Mouse (Mus musculus): ENCODE data around the gene Cfp.

- TF ChIP-seq POLR2A (IDR thresholded peaks at IDR 0.05; ENCODE audit: insufficient read length, low read depth), result no peak
- TF ChIP-seq E2F4 (IDR thresholded peaks at IDR 0.05; ENCODE audit: insufficient read depth), result no peak
- no peak for TF ChIP-seq MAX (IDR thresholded peaks at IDR 0.05; ENCODE audit: low read depth)
- no peak for TF ChIP-seq USF1 (IDR thresholded peaks at IDR 0.05; ENCODE audit: low read depth)
- TF ChIP-seq SRF (IDR thresholded peaks at IDR 0.05; ENCODE audit: control insufficient read depth, insufficient read length, low read depth), result no peak
- TF ChIP-seq CEBPB (IDR thresholded peaks at IDR 0.05; ENCODE audit: insufficient read depth, poor library complexity, severe bottlenecking), result no peak
- TF ChIP-seq POLR2AphosphoS2 (IDR thresholded peaks at IDR 0.05; ENCODE audit: insufficient read length, low read depth), result no peak
- TF ChIP-seq MYOG (IDR thresholded peaks at IDR 0.05; ENCODE audit: control insufficient read depth in 1 of 3, insufficient read depth in 1 of 3, insufficient read length in 2 of 3, low read depth in 2 of 3), result no peak
- TF ChIP-seq TCF12 (IDR thresholded peaks at IDR 0.05; ENCODE audit: insufficient read depth, poor library complexity, severe bottlenecking), result no peak
- TF ChIP-seq TCF3 (IDR thresholded peaks at IDR 0.05; ENCODE audit: insufficient read length, low read depth), result no peak
- no peak for TF ChIP-seq MYOD1 (IDR thresholded peaks at IDR 0.05; ENCODE audit: control insufficient read depth in 1 of 3, insufficient read length in 2 of 3, low read depth in 2 of 3)
Measured at GRCm38 (mm10) chrX:20980901-20981300, 49.5 kb upstream of the Cfp start.

Data from myocyte (in vitro differentiated cells).